Mouse (Mus musculus) erythroblast, embryonic 14.5 days (primary cell): ENCODE data around the gene Meis2.

Source experiments
- GATA1 ChIP-seq: IDR thresholded peaks from 2 replicates; pipeline ENCODE4 v1.6.1; 2012; ENCODE audit warnings: low read length, inconsistent platforms, mixed read lengths
- TAL1 ChIP-seq: IDR thresholded peaks from 3 replicates; pipeline ENCODE4 v1.6.1; 2012; ENCODE audit warnings: low read length, inconsistent platforms, mixed read lengths

- TF ChIP-seq TAL1 (no peak), GATA1 (no peak)
These were observed 2.7 kb downstream of the Meis2 start for GRCm38 (mm10) chr2:116062761-116063441.
